Mouse (Mus musculus) lung, embryonic 16.5 days (tissue): ENCODE data around the gene Dnttip2. TPM values are rescaled to one million over a fixed set of nuclear protein-coding genes. Genes with fewer than 3 reads are reported as not detected.
"Not testable (repeated sequence)": the region's sequence is repeated elsewhere in the genome, so short reads cannot be mapped to it uniquely, and the experiment has no call there.

Experiments used
- ATAC-seq: fragments of 200-750 bp; cut with Nextera tagmentation; 2 replicates; pipeline ENCODE4 v1.8.0; 2017; ENCODE audit warnings: low read depth, mild to moderate bottlenecking, moderate library complexity
- H3K27ac ChIP-seq: fragments of 300-500 bp; sonication (generic); 2 replicates; pipeline ENCODE4 v1.5.1; 2014; ENCODE audit warnings: mild to moderate bottlenecking, control low read depth, low read length
- H3K27me3 ChIP-seq: fragments of 300-500 bp; sonication (generic); 2 replicates; pipeline ENCODE4 v1.6.1; 2014; ENCODE audit warnings: low read depth, low read length, mixed read lengths; ENCODE audit not compliant: control insufficient read depth, insufficient read depth
- H3K36me3 ChIP-seq: fragments of 300-500 bp; sonication (generic); 2 replicates; pipeline ENCODE4 v1.6.1; 2014; ENCODE audit warnings: low read length; ENCODE audit not compliant: control insufficient read depth, insufficient read depth
- H3K4me1 ChIP-seq: fragments of 300-500 bp; sonication (generic); replicated peaks from 2 replicates; pipeline ENCODE4 v1.6.1; 2014; ENCODE audit warnings: low read length, mixed read lengths; ENCODE audit not compliant: control insufficient read depth, insufficient read depth
- H3K4me2 ChIP-seq: fragments of 300-500 bp; sonication (generic); 2 replicates; pipeline ENCODE4 v1.6.1; 2014; ENCODE audit warnings: low read depth, low read length, control low read depth
- H3K4me3 ChIP-seq: fragments of 300-500 bp; sonication (generic); 2 replicates; pipeline ENCODE4 v1.5.1; 2014; ENCODE audit warnings: mild to moderate bottlenecking, low read length, control low read depth
- H3K9ac ChIP-seq: fragments of 300-500 bp; sonication (generic); 2 replicates; pipeline ENCODE4 v1.6.1; 2014; ENCODE audit warnings: low read length, control low read depth
- H3K9me3 ChIP-seq: fragments of 300-500 bp; sonication (generic); 2 replicates; pipeline ENCODE4 v1.6.1; 2016; ENCODE audit warnings: low read length; ENCODE audit not compliant: control insufficient read depth
- WGBS: fragments of 180-500 bp; shearing (Covaris S2); extraction: QIAGEN DNeasy Blood & Tissue Kit; methylation state at CpG from one replicate; pipeline ENCODE4 v1.1.7; 2014; 5-methylcytosine and 5-hydroxymethylcytosine counted together
- polyA plus RNA-seq: library from polyadenylated mRNA; unstranded; fragments of >200 nt; fragmentation: Nextera tagmentation; extraction: Ambion mirVana; gene quantifications from 2 replicates; pipeline ENCODE4 v1.2.1, GENCODE M21; 2015

Dnttip2 gene
- polyA plus RNA-seq, 1 experiment from 2014 or later: 61.8 TPM

GRCm38 (mm10) chr3:122287195-122287594, 13.0 kb downstream of the Dnttip2 start:
- no peak overlapping the region for H3K27ac ChIP-seq
- no peak overlapping the region for H3K4me2 ChIP-seq
- H3K9ac ChIP-seq: no peak overlapping the region
- no peaks in the 10 kb centered on the region for H3K9me3 ChIP-seq
- peaks cover 20% of the 10 kb centered on the region for H3K36me3 ChIP-seq
- H3K4me3 ChIP-seq: no peak overlapping the region
- no peaks in the 10 kb centered on the region for H3K27me3 ChIP-seq
- WGBS: 71% methylated on average over 5 of the region's 5 CpGs
- H3K4me1 ChIP-seq: peaks cover 2% of the 10 kb centered on the region; the same call in 1 of the 2 replicates
- no peak for ATAC-seq

GRCm38 (mm10) chr3:122288613-122289195, 14.5 kb downstream of the Dnttip2 start:
- ATAC-seq: no peak
- Histone ChIP-seq H3K4me1 (peaks cover 6% of the 10 kb centered on the region; the same call in 1 of the 2 replicates), H3K27me3 (no peaks in the 10 kb centered on the region), H3K4me2 (no peak overlapping the region), H3K9ac (no peak overlapping the region), H3K9me3 (no peaks in the 10 kb centered on the region), H3K4me3 (no peak overlapping the region), H3K27ac (no peak overlapping the region), H3K36me3 (peaks cover 6% of the 10 kb centered on the region; the same call in 1 of the 2 replicates)
- WGBS: 78% methylated on average over 5 of the region's 5 CpGs

GRCm38 (mm10) chr3:122289344-122289743, 15.2 kb downstream of the Dnttip2 start:
- H3K27ac ChIP-seq, H3K4me3 ChIP-seq, H3K36me3 ChIP-seq, H3K4me2 ChIP-seq, H3K4me1 ChIP-seq, ATAC-seq, H3K9ac ChIP-seq, H3K9me3 ChIP-seq, H3K27me3 ChIP-seq: not testable (repeated sequence)
- WGBS: 62% methylated on average over 3 of the region's 4 CpGs

- ATAC-seq: no peak
- Histone ChIP-seq H3K9ac (no peak overlapping the region), H3K4me2 (no peak overlapping the region), H3K4me3 (no peak overlapping the region), H3K4me1 (peaks cover 9% of the 10 kb centered on the region), H3K9me3 (no peaks in the 10 kb centered on the region), H3K27me3 (no peaks in the 10 kb centered on the region), H3K36me3 (no peaks in the 10 kb centered on the region), H3K27ac (no peak overlapping the region)
- 72% methylated on average over 7 of the region's 7 CpGs for WGBS
Measured at GRCm38 (mm10) chr3:122290696-122291095, 16.5 kb downstream of the Dnttip2 start.

- H3K36me3 ChIP-seq: no peaks in the 10 kb centered on the region
- H3K4me1 ChIP-seq: peaks cover 9% of the 10 kb centered on the region
- peak; percentile 16; the same call in 1 of the 2 replicates for ATAC-seq
- no peaks in the 10 kb centered on the region for H3K27me3 ChIP-seq
- H3K9ac ChIP-seq: 0 out of 2 replicates have a peak overlapping the region, but pooled peaks have one; percentile 65
- peak overlapping the region; percentile 85; the same call in 1 of the 2 replicates for H3K4me3 ChIP-seq
- WGBS: 28% methylated on average over 12 of the region's 12 CpGs
- H3K9me3 ChIP-seq: no peaks in the 10 kb centered on the region
- H3K4me2 ChIP-seq: peak overlapping the region; percentile 59
- peak overlapping the region; percentile 72 for H3K27ac ChIP-seq
Measured at GRCm38 (mm10) chr3:122291828-122292227, 17.6 kb downstream of the Dnttip2 start.

GRCm38 (mm10) chr3:122292300-122293222, 18.4 kb downstream of the Dnttip2 start:
- Histone ChIP-seq H3K9me3 (no peaks in the 10 kb centered on the region), H3K36me3 (no peaks in the 10 kb centered on the region), H3K4me2 (peak overlapping the region; percentile 59), H3K4me1 (peaks cover 9% of the 10 kb centered on the region), H3K4me3 (peak overlapping the region; percentile 85), H3K27me3 (no peaks in the 10 kb centered on the region), H3K9ac (peak overlapping the region; percentile 88), H3K27ac (peak overlapping the region; percentile 93)
- ATAC-seq: peak; percentile 88
- WGBS: 4% methylated on average over 54 of the region's 54 CpGs

- no peaks in the 10 kb centered on the region for H3K27me3 ChIP-seq
- H3K36me3 ChIP-seq: no peaks in the 10 kb centered on the region
- no peaks in the 10 kb centered on the region for H3K9me3 ChIP-seq
- under 1% methylated on average over 79 of the region's 105 CpGs for WGBS
- H3K9ac ChIP-seq: peak overlapping the region; percentile 88
- peak; percentile 92 for ATAC-seq
- peak overlapping the region; percentile 93 for H3K27ac ChIP-seq
- H3K4me3 ChIP-seq: peak overlapping the region; percentile 85
- peaks cover 9% of the 10 kb centered on the region for H3K4me1 ChIP-seq
- H3K4me2 ChIP-seq: peak overlapping the region; percentile 59
Measured at GRCm38 (mm10) chr3:122293223-122293953, 19.2 kb downstream of the Dnttip2 start.

- Histone ChIP-seq H3K27ac (peak within 1 kb of the TSS; percentile 93), H3K9ac (peak within 1 kb of the TSS; percentile 88), H3K4me3 (peak within 1 kb of the TSS; percentile 85), H3K4me2 (peak within 1 kb of the TSS; percentile 59), H3K4me1 (peaks cover 9% of the 10 kb centered on the region), H3K36me3 (no peaks in the 10 kb centered on the region), H3K9me3 (no peaks in the 10 kb centered on the region), H3K27me3 (no peaks in the 10 kb centered on the region)
- peak; percentile 68 for ATAC-seq
- WGBS: 7% methylated on average over 35 of the region's 37 CpGs
Measured at GRCm38 (mm10) chr3:122293954-122294850, 20.0 kb downstream of the Dnttip2 start, which contains the start of gene Bcar3. Gene Bcar3 (plus strand): TSS chr3:122294136.
